Mouse (Mus musculus): Measurements from ENCODE around the gene Ttc7b. TPM values are rescaled to one million over a fixed set of nuclear protein-coding genes. Genes with fewer than 3 reads are reported as not detected.

Ttc7b gene
- polyA plus RNA-seq, 1 experiment from 2014 or later, result 10.8 TPM

GRCm38 (mm10) chr12:100304280-100304679 is 216.3 kb downstream of the Ttc7b start:
- no peak overlapping the region for H3K27ac ChIP-seq (replicated peaks)
- no peak overlapping the region for H3K4me2 ChIP-seq
- no peak for ATAC-seq (ENCODE audit: low FRiP score, low read depth)
- H3K36me3 ChIP-seq, result no peaks in the 10 kb centered on the region; the same call in 1 of the 2 replicates
- peaks cover 43% of the 10 kb centered on the region for H3K4me1 ChIP-seq (replicated peaks)
- no peaks in the 10 kb centered on the region for H3K27me3 ChIP-seq
- H3K4me3 ChIP-seq, result no peak overlapping the region
- WGBS, result 77% methylated on average over 2 of the region's 2 CpGs
- H3K9me3 ChIP-seq, result no peaks in the 10 kb centered on the region
- H3K9ac ChIP-seq, result no peak overlapping the region

GRCm38 (mm10) chr12:100303141-100303540 is 217.5 kb downstream of the Ttc7b start:
- no peak overlapping the region for H3K4me3 ChIP-seq
- H3K27ac ChIP-seq (replicated peaks), result no peak overlapping the region
- no peaks in the 10 kb centered on the region; the same call in 1 of the 2 replicates for H3K36me3 ChIP-seq
- no peak for ATAC-seq (ENCODE audit: low FRiP score, low read depth)
- no peak overlapping the region for H3K9ac ChIP-seq
- H3K27me3 ChIP-seq, result no peaks in the 10 kb centered on the region
- H3K4me2 ChIP-seq, result no peak overlapping the region
- no peaks in the 10 kb centered on the region for H3K9me3 ChIP-seq
- WGBS, result 85% methylated on average over 7 of the region's 7 CpGs
- peaks cover 32% of the 10 kb centered on the region for H3K4me1 ChIP-seq (replicated peaks)

GRCm38 (mm10) chr12:100300446-100300845 is 220.2 kb downstream of the Ttc7b start:
- no peak overlapping the region for H3K4me3 ChIP-seq
- 63% methylated on average over 5 of the region's 5 CpGs for WGBS
- ATAC-seq (ENCODE audit: low FRiP score, low read depth), result no peak
- no peaks in the 10 kb centered on the region for H3K9me3 ChIP-seq
- H3K27ac ChIP-seq (replicated peaks), result no peak overlapping the region
- H3K9ac ChIP-seq, result no peak overlapping the region
- H3K4me2 ChIP-seq, result no peak overlapping the region
- H3K36me3 ChIP-seq, result no peaks in the 10 kb centered on the region; the same call in 1 of the 2 replicates
- H3K27me3 ChIP-seq, result no peaks in the 10 kb centered on the region
- peaks cover 13% of the 10 kb centered on the region for H3K4me1 ChIP-seq (replicated peaks)

GRCm38 (mm10) chr12:100299322-100299726 is 221.3 kb downstream of the Ttc7b start:
- Histone ChIP-seq H3K4me3 (no peak overlapping the region), H3K4me1 (replicated peaks) (peaks cover 2% of the 10 kb centered on the region; the same call in 1 of the 2 replicates), H3K9me3 (no peaks in the 10 kb centered on the region), H3K27ac (replicated peaks) (no peak overlapping the region), H3K9ac (no peak overlapping the region), H3K4me2 (no peak overlapping the region), H3K36me3 (no peaks in the 10 kb centered on the region; the same call in 1 of the 2 replicates), H3K27me3 (no peaks in the 10 kb centered on the region)
- ATAC-seq (ENCODE audit: low FRiP score, low read depth), result 0 out of 2 replicates have a peak, but pooled peaks have one; percentile 17
- WGBS, result 75% methylated on average over 8 of the region's 8 CpGs

- Histone ChIP-seq H3K27me3 (no peaks in the 10 kb centered on the region), H3K27ac (replicated peaks) (no peak overlapping the region), H3K4me1 (replicated peaks) (no peaks in the 10 kb centered on the region), H3K9me3 (no peaks in the 10 kb centered on the region), H3K4me2 (no peak overlapping the region), H3K9ac (no peak overlapping the region), H3K4me3 (no peak overlapping the region), H3K36me3 (no peaks in the 10 kb centered on the region; the same call in 1 of the 2 replicates)
- 59% methylated on average over 2 of the region's 2 CpGs for WGBS
- no peak for ATAC-seq (ENCODE audit: low FRiP score, low read depth)
These were observed 221.8 kb downstream of the Ttc7b start for GRCm38 (mm10) chr12:100298788-100299187.

- ATAC-seq (ENCODE audit: low FRiP score, low read depth), result no peak
- no peaks in the 10 kb centered on the region for H3K27me3 ChIP-seq
- WGBS, result 89% methylated on average over 4 of the region's 4 CpGs
- H3K4me1 ChIP-seq (replicated peaks), result no peaks in the 10 kb centered on the region
- no peaks in the 10 kb centered on the region; the same call in 1 of the 2 replicates for H3K36me3 ChIP-seq
- H3K4me3 ChIP-seq, result no peak overlapping the region
- no peak overlapping the region for H3K27ac ChIP-seq (replicated peaks)
- H3K4me2 ChIP-seq, result no peak overlapping the region
- no peak overlapping the region for H3K9ac ChIP-seq
- no peaks in the 10 kb centered on the region for H3K9me3 ChIP-seq
These were observed 222.7 kb downstream of the Ttc7b start for GRCm38 (mm10) chr12:100297961-100298360.

- Histone ChIP-seq H3K4me2 (no peak overlapping the region), H3K36me3 (no peaks in the 10 kb centered on the region), H3K4me3 (no peak overlapping the region), H3K4me1 (replicated peaks) (peaks cover 22% of the 10 kb centered on the region), H3K9ac (no peak overlapping the region), H3K27ac (replicated peaks) (no peak overlapping the region), H3K9me3 (no peaks in the 10 kb centered on the region), H3K27me3 (no peaks in the 10 kb centered on the region)
- WGBS, result 84% methylated on average over 2 of the region's 2 CpGs
- ATAC-seq (ENCODE audit: low FRiP score, low read depth), result no peak
These were observed 226.2 kb downstream of the Ttc7b start for GRCm38 (mm10) chr12:100294457-100294856.

GRCm38 (mm10) chr12:100293956-100294355 is 226.7 kb downstream of the Ttc7b start:
- WGBS, result 93% methylated on average over 9 of the region's 9 CpGs
- ATAC-seq (ENCODE audit: low FRiP score, low read depth), result no peak
- Histone ChIP-seq H3K4me2 (no peak overlapping the region), H3K9me3 (no peaks in the 10 kb centered on the region), H3K4me1 (replicated peaks) (peaks cover 27% of the 10 kb centered on the region), H3K4me3 (no peak overlapping the region), H3K27me3 (no peaks in the 10 kb centered on the region), H3K27ac (replicated peaks) (no peak overlapping the region), H3K9ac (no peak overlapping the region), H3K36me3 (no peaks in the 10 kb centered on the region)

GRCm38 (mm10) chr12:100290711-100291685 is 229.6 kb downstream of the Ttc7b start:
- 0 out of 2 replicates have a peak overlapping the region, but pooled peaks have one; percentile 34 for H3K9ac ChIP-seq
- no peaks in the 10 kb centered on the region for H3K27me3 ChIP-seq
- ATAC-seq (ENCODE audit: low FRiP score, low read depth), result peak; percentile 68
- H3K4me1 ChIP-seq (replicated peaks), result peaks cover 31% of the 10 kb centered on the region
- H3K27ac ChIP-seq (replicated peaks), result peak overlapping the region; percentile 83
- 26% methylated on average over 18 of the region's 18 CpGs for WGBS
- H3K36me3 ChIP-seq, result no peaks in the 10 kb centered on the region
- no peak overlapping the region for H3K4me3 ChIP-seq
- H3K4me2 ChIP-seq, result no peak overlapping the region
- no peaks in the 10 kb centered on the region for H3K9me3 ChIP-seq

- no peak for ATAC-seq (ENCODE audit: low FRiP score, low read depth)
These were observed 230.5 kb downstream of the Ttc7b start for GRCm38 (mm10) chr12:100290178-100290531.

GRCm38 (mm10) chr12:100289267-100290177 is 231.1 kb downstream of the Ttc7b start:
- no peaks in the 10 kb centered on the region for H3K9me3 ChIP-seq
- no peaks in the 10 kb centered on the region for H3K36me3 ChIP-seq
- H3K9ac ChIP-seq, result 0 out of 2 replicates have a peak overlapping the region, but pooled peaks have one; percentile 2
- peak overlapping the region; percentile 83 for H3K27ac ChIP-seq (replicated peaks)
- H3K4me3 ChIP-seq, result no peak overlapping the region
- peak; percentile 59 for ATAC-seq (ENCODE audit: low FRiP score, low read depth)
- 0 out of 2 replicates have a peak overlapping the region, but pooled peaks have one; percentile 5 for H3K4me2 ChIP-seq
- H3K4me1 ChIP-seq (replicated peaks), result peaks cover 31% of the 10 kb centered on the region
- no peaks in the 10 kb centered on the region for H3K27me3 ChIP-seq
- WGBS, result 22% methylated on average over 8 of the region's 8 CpGs

More at GRCm38 (mm10) chr12:100290178-100290531, 230.5 kb downstream of the Ttc7b start:
- peaks cover 31% of the 10 kb centered on the region for H3K4me1 ChIP-seq (replicated peaks)
- 0 out of 2 replicates have a peak overlapping the region, but pooled peaks have one; percentile 5 for H3K4me2 ChIP-seq
- H3K27me3 ChIP-seq, result no peaks in the 10 kb centered on the region
- H3K9me3 ChIP-seq, result no peaks in the 10 kb centered on the region
- H3K36me3 ChIP-seq, result no peaks in the 10 kb centered on the region
- H3K9ac ChIP-seq, result 0 out of 2 replicates have a peak overlapping the region, but pooled peaks have one; percentile 2
- WGBS, result 46% methylated on average over 10 of the region's 11 CpGs
- H3K4me3 ChIP-seq, result no peak overlapping the region
- H3K27ac ChIP-seq (replicated peaks), result peak overlapping the region; percentile 83
